Mouse (Mus musculus): ENCODE data around the gene Hivep1.

The Hivep1 gene

DNA sequence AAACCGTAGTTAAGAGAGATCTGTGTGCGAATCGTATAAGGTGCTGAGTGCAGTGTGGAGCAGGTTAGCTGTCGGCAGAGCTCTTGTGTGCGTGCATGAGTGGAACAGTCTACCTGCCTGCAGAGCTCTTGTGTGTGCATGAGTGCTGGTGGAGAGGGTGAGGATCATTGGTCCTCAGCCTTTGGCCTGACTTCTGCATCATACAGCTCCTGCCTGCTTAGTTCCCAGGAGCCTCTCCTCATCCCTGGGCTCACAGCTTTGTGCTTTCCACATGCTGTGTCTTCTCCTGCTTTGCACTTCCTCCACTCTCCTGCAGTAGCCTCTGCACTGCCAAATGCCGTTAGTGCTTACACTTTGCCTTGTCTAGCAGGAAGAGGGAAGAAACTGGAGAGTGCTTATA lies 60.2 kb downstream of the Hivep1 start:
- no peak for DNase-seq (ENCODE audit: low read depth, low spot score)

DNA sequence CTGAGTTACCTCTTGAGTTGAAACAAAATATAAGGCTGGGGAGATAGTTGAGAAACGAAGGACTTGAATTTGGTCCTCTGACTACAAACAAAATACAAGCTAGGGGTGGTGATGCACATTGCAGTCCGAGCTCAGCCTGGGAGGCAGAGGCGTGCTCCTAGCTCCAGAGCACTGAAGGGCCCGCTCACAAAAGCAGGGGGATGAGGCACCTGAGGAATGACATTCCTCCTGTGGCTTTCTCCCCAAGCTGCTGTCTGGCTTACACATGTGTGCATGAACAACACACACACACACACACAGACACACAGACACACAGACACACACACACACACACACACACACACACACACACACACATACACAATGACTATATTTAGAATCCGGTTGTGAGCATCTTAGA lies 60.9 kb downstream of the Hivep1 start:
- DNase-seq (ENCODE audit: low read depth, low spot score), result no peak

DNA sequence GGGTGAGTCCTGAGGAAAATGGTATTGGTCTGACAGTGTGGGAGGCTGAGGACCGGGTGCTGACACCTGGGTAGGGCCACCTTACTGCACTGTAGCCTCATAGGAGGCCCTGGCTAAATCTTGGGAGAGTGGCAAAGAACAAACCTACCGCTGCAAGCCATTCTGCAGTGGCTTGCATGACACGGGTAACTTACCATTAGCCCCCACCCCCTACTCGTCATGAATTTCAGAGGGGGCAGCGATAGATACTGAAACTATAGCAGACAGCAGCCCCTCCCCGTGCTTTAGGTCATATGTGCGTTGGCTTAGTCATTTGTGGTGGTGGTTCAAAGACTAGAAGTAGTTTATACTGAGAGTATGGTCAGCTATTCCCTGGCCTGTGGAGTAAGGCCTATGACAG lies 61.8 kb downstream of the Hivep1 start:
- DNase-seq (ENCODE audit: low read depth, low spot score), result no peak

DNA sequence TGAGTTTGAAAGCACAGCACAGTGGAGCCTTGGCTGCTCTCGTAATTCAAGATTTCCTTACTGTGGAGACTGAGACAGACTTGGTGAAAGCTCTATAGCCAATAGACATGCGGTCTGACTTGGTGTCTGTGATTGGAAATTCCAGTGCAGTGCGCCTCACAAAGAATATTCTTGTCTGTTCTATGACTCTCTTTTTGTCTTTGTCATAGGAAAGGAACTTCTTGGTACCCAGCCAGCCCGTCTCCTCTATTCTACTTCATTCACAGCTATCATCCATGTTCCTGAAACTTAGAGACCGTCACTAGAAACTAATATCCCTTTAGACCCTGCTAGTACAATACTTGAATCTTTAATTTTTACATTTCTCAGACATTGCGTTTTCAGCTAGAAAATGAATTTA lies 64.5 kb downstream of the Hivep1 start:
- DNase-seq (ENCODE audit: low read depth, low spot score), result no peak

DNA sequence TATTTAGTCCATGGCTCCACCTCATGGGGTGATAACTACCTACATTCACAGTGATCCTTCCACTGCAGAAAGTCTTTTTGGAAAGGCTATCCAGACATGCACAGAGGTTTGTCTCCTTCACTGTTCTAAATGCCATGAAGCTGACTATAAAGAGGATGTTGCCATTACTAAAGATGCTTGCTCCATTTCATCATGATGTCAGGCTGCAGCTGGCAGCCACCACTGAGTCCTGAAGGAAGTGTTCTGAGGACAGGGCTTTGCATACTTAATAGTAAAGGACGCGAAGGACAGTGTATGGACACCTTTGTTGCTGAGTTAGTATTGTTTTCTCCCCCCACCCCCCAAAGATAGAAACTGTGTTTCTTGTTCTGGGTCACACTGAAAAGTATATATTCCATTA lies 67.2 kb downstream of the Hivep1 start:
- DNase-seq (ENCODE audit: low read depth, low spot score), result no peak

DNA sequence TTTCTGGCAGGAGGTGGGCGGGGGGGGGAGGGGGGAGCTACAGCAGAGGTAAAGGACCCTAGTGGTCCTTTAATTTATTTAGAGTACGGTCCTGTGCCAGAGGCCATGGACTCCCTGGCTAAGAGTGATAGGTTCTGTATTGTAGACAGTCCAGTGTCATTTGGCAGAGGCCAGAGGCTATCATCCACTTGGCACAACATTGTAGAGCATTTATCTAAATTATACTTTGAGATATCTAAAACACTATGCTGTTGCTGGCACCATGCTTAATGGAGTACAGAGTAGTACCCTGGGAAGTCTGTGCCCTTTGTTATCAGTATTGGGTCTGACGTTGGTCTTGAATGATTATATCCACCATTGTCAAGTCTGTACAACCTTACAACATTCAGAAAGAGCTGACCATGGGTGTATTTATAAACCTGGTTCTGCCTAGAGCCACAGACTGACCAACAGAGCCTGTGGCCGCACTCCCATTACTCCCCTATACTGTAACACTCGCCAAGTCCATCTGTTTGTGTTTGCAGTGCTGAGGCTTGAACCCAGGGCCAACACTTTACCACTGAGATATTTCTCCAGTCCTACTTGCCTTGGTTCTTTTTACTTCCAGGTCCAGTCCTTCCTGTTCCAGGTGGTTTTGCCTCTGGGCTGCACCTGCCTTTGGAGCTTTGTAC lies 69.4 kb downstream of the Hivep1 start:
- no peak for DNase-seq (ENCODE audit: low read depth, low spot score)

DNA sequence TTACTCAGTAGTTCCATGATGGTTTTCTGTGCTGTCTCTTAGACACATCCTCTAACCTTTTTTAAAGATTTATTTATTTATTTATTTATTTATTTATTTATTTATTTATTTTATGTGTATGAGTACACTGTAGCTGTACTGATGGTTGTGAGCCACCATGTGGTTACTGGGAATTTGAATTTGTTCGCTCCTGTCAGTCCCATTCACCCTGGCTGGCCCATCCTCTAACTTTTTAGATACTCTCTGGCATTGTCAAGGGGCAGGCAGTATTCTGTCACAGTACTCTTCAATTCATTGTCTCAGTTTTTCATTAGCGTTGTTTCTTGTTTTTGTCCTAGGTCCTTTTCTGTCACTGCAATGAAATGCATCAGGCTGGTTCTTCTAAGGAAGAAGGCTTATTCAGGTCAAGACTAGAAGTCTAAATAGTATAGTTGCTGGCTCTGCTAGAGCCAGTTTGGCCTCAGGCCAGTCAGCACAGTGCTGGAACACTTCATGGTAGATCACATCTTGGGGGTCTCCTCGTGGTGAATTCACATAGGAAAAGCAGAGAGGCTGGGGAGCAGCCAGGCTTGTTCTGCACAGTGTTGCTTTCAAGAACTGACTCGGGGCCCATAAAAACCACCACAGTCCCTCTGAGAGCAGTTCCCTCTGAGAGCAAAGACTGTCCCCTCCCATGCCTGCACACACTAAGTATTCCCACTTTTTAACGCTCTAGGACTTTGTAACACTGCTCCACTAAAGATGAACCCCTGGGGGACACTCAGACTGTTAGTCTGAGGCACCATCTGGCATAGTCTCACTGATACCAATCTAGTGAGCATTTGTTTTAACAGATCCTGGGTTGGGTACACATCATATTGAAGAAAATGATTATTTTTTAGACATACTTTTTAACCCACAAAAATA lies 70.2 kb downstream of the Hivep1 start:
- DNase-seq (ENCODE audit: low read depth, low spot score), result no peak

DNA sequence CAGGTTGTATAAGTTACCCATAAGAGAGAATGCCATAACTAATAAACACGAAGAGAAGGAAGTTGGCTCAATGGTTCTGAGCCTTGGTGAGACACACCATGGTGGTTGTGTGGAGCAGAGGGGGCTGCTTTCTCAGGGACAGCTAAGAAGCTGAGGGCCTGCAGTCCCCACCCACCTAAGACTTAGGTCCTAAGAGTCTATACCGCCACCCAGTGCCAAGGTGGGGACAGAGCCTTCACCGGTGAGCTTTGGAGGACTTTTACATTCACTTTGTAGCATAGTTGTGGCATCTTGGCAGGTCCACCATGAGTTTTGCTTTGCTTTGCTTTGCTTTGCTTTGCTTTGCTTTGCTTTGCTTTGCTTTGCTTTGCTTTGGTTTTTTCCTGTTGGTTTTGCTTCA lies 92.8 kb downstream of the Hivep1 start:
- no peak for DNase-seq (ENCODE audit: low read depth, low spot score)

DNA sequence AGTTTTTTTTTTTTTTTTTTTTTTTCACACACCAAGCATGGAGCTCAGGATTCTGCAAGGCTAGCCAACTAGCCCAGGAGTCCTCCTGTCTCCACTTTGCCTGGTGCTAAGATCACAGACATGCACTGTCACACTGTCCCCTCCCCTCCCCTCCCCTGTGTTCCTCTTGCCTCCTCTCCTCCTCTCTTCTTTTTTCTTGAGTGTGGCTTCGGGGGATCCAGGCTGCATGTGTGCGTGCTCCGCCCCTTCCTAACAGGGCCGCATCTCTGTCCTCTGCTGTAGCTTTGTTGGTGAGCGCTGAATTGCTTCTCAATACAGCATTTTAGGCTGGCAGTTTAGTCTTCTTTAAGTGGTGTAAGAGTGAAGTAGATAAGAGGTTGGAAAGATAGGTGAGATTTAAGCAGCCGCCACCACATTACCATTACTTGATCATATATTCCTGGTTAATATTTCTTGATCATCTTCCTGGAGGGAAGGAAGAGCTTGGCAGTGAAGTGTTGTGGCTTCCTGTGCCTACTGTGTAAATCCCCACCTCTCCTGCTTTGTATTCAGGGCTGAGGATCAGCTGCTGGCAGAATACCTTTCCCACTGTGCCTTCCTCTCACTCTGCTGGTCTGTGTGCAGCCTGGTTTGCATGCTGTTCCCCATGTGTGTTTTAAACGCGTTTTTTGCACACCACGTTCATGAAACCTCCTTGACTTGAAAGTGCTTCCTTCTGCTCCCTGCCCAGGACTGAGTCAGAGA lies 97.7 kb downstream of the Hivep1 start:
- no peak for DNase-seq (ENCODE audit: low read depth, low spot score)

DNA sequence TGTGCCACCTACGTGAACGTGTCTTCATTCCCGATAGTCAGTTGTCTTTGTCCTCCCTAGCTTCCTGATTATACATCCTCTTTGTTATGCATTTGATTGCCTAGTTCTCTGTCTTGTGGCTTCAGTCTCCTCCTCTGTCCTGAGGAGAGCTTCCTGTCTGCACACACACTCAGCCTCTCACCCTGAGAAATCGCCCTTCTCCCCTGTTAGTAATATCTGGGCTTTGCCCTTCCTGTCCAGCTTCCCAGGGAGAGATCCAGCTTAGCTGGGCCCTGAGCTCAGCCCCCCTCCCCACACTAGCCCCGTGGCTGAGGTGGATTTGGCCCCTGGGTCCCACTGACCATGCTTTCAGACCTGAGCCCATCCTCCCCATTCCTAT lies 98.2 kb downstream of the Hivep1 start:
- DNase-seq (ENCODE audit: low read depth, low spot score), result no peak

DNA sequence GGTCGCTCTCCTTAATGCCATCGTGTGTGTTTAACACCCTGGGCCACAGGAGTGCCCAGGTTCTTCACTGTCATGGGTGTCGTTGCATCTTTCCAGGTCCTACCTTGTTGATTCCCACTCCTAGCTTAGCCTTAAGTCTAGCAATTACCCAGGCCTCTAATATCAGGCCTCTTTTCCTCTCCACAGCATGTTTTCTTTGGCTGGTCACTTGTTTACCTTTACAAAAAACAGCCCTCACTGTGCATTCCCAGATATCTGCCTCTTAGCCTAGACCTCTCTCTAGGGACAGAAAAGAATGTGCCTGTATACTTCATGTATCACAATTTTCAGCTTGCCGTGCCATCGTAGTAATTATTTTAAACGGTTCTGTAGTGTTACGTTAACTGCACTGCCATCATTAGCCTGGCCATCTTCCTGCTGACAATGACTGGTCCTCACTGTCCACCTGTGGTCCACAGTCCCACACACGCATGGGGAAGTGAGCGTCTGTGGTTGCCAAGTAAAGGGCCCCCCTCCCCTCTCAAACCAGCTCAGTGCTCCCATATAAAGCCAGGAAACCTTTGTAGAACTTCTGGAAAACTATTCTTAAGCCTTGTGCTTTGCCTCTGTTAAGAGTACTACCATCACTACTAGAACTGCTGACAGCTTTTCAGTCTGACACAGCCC lies 98.8 kb downstream of the Hivep1 start:
- DNase-seq (ENCODE audit: low read depth, low spot score), result no peak

DNA sequence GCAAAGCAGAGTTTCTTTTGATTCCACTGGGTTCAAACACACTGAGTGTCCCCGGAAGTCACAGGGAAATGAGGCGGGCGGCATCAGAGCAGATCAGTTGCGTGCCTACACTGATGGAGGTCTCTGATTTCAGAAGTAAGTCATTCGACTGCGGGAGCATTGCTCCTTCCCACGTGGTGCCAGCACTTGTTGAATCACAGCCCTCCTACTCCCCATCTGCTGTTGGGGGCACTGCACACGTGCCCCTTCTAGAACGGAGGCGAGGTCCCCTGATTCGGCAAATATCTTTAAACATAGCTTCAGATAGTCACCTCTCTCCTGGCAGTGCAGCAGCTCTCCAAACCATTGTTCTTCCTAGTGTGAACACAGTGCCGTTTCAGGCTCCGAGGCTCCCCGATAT lies 106.4 kb downstream of the Hivep1 start:
- DNase-seq (ENCODE audit: low read depth, low spot score), result no peak

DNA sequence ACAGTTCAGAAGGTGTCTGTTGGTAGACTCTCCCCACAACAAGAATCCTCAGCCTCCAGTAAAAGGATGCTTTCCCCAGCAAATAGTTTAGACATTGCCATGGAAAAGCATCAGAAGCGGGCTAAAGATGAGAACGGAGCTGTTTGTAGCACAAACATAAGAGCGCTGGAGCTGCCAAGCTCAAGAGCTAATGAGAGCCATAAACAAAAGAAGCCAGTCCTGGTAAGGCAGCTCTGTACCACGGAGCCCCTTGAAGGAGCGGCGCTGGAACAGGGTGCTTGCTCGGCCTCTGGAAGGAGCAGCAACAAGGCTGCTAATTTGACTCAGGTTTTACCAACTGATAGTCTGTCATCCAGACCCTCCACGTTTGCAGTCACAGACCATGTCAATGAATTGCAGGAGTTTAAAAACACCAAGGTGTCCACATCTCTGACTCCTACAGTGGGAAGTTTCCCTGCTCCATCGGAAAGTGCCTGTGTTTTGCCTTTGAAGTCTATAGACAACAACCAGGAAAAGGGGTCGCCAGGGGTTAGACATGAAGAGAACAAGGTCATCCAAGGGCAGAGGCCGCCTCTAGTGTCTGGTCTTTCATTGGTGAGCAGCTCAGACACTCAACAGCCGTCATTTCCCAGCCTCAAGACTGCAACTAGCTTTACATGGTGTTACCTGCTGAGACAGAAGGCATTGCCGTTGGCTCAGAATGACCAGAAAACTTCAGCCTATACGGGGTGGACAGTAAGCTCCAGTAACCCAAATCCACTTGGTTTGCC lies 107.8 kb downstream of the Hivep1 start:
- no peak for DNase-seq (ENCODE audit: low read depth, low spot score)

DNA sequence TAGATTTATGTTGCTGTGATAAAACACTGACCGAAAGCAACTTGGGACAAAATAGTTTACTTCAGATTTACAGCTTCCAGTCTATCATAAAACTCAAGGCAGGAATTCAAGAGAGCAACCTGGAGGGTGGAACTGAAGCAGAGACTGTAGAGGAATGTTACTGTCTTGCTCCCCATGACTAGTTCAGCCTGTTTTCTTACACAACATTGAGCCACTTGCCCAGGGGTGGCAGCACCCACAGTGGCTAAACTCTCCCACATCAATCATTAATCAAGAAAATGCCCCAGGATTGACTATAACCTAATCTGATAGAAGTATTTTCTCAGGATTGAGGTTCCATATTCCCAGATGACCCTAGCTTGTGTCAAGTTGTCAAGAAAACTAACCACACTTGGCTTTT lies 119.0 kb downstream of the Hivep1 start:
- no peak for DNase-seq (ENCODE audit: low read depth, low spot score)

DNA sequence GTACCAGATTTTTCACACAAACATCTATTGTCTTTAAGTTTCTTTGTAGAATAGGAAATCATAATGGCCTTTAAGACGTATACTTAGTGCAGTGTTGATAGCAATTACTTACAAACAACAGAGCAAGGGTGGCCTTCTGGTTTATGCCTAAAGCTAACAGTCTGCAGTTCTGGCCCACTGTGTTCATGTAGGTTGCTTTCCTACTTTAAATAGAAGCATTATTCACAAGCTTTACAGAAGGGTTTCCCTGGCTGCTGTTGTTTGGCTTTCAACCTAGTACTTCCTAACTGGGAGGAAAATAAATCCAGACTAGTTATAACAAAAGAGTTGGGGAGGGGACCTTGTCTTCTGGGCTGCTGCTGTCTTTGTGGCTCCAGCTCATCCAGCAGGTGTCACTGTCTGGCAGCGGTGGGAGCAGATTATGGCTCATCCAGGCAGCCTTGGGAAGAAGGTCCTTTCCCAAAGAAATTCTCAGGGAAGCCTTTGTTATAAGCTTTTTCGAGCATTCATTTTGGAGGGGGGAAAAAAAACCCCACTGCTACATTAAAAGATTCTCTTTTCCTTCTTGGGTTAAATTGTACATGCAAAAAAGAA lies 123.1 kb downstream of the Hivep1 start:
- DNase-seq (ENCODE audit: low read depth, low spot score), result no peak

DNA sequence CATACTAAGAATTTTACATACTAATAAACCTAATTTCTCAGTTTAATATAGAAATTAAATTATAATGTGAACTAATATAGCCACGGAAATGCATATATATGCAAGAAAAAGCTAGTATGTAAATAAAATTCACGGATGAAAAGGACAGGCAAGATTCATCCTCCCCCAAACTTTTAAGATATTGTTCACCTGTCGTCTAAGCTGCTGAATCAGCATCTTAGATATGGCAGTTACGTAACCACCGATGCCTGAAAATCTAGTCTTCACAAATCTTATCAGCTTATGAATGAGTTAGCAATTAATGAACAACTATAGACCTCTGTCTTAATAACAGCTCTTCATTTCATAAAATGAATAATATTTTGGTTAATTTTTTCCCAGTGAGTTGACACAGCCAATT lies 130.8 kb downstream of the Hivep1 start:
- DNase-seq (ENCODE audit: low read depth, low spot score), result no peak

DNA sequence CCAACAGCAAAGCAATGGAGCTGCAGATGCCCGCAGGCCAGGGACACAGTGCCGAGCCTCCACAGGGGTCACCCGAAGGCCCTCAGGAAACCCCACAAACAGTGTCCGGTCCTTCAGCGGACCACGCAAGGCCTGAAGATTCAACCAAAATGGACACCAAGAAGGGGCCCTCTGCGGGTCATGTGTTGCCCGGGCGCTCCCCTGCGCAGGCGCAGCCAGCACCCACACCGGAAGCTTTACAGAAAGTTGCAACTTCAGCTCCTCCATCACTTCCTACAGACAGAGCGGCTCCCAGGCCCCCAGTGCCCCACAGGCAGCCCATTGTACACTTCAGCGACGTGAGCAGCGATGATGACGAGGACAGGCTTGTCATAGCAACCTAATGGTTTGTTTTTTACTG lies 132.3 kb downstream of the Hivep1 start:
- DNase-seq (ENCODE audit: low read depth, low spot score), result no peak

DNA sequence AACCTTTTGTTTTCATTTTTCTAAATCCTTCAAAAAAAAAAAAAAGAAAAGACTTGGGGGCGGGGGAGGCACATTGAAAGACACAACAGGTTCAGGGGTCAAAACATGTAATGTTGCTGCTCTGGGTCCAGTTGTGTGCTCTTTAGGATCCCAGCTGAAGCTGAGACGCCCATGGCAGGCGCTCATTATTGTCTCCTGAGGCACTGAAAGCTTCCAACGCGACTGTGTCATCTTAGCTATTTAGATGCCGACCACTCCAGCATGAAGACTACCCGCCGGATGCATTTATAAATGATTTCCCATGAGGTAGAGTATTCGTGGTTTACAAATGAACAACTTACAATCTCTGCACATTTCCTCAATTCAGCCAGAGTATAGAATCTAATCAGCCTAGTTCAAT lies 141.2 kb downstream of the Hivep1 start:
- DNase-seq (ENCODE audit: low read depth, low spot score), result no peak

DNA sequence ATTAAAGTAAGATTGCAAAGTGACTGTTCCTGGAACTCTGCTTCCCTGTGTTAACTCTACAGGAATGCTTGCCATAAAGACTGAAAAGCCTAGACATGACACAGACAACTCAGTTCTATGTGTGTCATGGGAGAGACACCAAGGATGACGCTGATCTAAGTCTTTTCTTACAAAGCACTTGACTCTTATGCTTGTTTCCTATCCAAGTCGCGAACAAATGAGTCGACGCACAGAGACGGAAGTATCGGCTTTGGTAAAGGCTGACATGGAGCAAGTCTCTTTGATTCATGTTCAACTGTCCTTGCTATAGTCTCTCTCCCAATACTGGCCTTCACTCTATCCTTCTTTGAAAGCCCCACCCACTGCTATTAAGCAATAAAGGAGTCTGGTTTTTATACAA lies 143.8 kb downstream of the Hivep1 start:
- no peak for DNase-seq (ENCODE audit: low read depth, low spot score)

DNA sequence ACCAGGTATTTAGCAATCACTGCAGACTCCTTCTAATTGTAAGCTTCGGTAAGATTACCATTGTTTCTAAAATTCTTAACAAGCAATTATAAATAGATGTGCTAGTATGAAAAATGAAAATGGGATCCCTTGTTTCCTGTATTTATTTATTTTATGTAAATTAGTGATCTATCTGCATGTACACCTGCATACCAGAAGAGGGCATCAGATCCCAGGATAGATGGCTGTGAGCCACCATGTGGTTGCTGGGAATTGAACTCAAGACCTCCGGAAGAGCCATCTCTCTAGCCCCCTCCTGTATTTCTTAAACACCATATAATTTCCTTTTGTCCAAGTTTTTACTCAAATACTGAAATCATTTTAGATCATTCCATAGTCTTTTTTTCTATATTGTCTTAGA lies 145.8 kb downstream of the Hivep1 start:
- DNase-seq (ENCODE audit: low read depth, low spot score), result no peak

DNA sequence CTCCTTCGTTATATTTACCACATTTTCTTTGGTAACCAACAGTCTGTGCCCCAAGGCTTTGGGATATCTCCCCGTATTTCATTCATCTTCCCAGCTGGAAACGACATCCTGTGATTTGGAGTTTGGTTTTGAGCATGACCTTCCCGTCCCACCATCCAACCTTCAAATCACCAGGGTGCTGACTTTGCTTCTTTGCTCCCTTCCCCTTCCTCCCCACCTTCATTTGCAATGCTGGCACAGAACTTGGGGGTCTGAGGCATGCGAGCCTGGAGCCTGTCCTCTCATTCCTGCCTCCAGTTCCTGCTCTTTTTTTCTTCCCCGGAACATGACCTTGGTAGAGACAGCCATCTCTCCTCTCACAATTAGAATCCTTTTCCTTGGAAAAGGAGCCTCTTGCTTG lies 161.7 kb downstream of the Hivep1 start:
- DNase-seq (ENCODE audit: low read depth, low spot score), result no peak

Data from forelimb bud, embryonic 11.5 days (tissue).